Mouse (Mus musculus) ES-E14 (cell line): ENCODE measurements around the gene Ilf2.

Source experiments
- MAFK ChIP-seq: IDR thresholded peaks from 2 replicates; pipeline ENCODE4 v1.6.1; 2014; ENCODE audit warnings: mild to moderate bottlenecking, low read depth, low read length, inconsistent platforms; ENCODE audit not compliant: insufficient read depth
- ZNF384 ChIP-seq: IDR thresholded peaks from 2 replicates; pipeline ENCODE4 v1.6.1; 2012; ENCODE audit warnings: low read depth, low read length, inconsistent platforms

DNA sequence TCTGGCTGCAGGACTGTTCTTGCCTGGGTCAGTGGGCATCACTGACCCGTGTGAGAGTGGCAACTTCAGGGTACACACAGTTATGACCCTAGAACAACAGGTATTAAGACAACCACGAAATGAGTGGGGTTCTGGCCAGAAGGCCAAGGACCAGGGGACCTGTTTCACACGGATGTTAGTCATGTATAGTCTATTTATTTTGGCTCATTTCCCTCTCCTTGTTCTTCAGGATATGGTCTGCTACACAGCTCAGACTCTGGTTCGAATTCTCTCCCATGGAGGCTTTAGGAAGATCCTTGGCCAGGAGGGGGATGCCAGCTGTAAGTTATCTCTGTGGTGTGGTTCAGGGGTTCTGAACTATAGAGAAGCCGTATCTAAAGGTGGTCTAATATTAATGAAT, 11.1 kb downstream of the Ilf2 start:
- no peak for TF ChIP-seq ZNF384
- TF ChIP-seq MAFK = no peak
